Mouse (Mus musculus) midbrain, postnatal 0 days (tissue): Measurements from ENCODE around the gene Hspb7. TPM values are rescaled to one million over a fixed set of nuclear protein-coding genes. Genes with fewer than 3 reads are reported as not detected.
A peak's percentile ranks its signal among the peaks of the same experiment; 100 is the strongest.

Source experiments
- ATAC-seq: fragments of 200-750 bp; cut with Nextera tagmentation; 2 replicates; pipeline ENCODE4 v1.8.0; 2017; ENCODE audit warnings: moderate number of reproducible peaks, mild to moderate bottlenecking, moderate TSS enrichment, moderate library complexity; ENCODE audit not compliant: low FRiP score
- DNase-seq: peaks from one replicate; pipeline ENCODE4 v3.0.0-alpha.2; 2015; ENCODE audit warnings: low spot score
- H3K27ac ChIP-seq: fragments of 300-500 bp; sonication (generic); 2 replicates; pipeline ENCODE4 v1.5.1; 2014; ENCODE audit warnings: low read depth, mild to moderate bottlenecking, low read length, mixed read lengths
- H3K27me3 ChIP-seq: fragments of 300-500 bp; sonication (generic); 2 replicates; pipeline ENCODE4 v1.6.1; 2014; ENCODE audit warnings: low read length, control low read depth, mixed read lengths; ENCODE audit not compliant: insufficient read depth
- H3K36me3 ChIP-seq: fragments of 300-500 bp; sonication (generic); 2 replicates; pipeline ENCODE4 v1.6.1; 2014; ENCODE audit warnings: low read length, control low read depth, mixed read lengths; ENCODE audit not compliant: insufficient read depth
- H3K4me1 ChIP-seq: fragments of 300-500 bp; sonication (generic); 2 replicates; pipeline ENCODE4 v1.6.1; 2014; ENCODE audit warnings: mild to moderate bottlenecking, control low read depth, antibody characterized with exemption, low read length, mixed read lengths; ENCODE audit not compliant: insufficient read depth
- H3K4me2 ChIP-seq: fragments of 300-500 bp; sonication (generic); 2 replicates; pipeline ENCODE4 v1.6.1; 2014; ENCODE audit warnings: low read depth, mild to moderate bottlenecking, low read length, mixed read lengths; ENCODE audit not compliant: poor library complexity, severe bottlenecking
- H3K4me3 ChIP-seq: fragments of 300-500 bp; sonication (generic); 2 replicates; pipeline ENCODE4 v1.5.1; 2014; ENCODE audit warnings: low read depth, mild to moderate bottlenecking, low read length, moderate library complexity
- H3K9ac ChIP-seq: fragments of 300-500 bp; sonication (generic); replicated peaks from 2 replicates; pipeline ENCODE4 v1.6.1; 2014; ENCODE audit warnings: mild to moderate bottlenecking, low read length, moderate library complexity, mixed read lengths; ENCODE audit not compliant: poor library complexity, severe bottlenecking
- H3K9me3 ChIP-seq: fragments of 300-500 bp; sonication (generic); 2 replicates; pipeline ENCODE4 v1.6.1; 2016; ENCODE audit warnings: low read length, control low read depth
- CTCF ChIP-seq: IDR thresholded peaks from 2 replicates; pipeline ENCODE4 v1.5.1; 2016; ENCODE audit warnings: antibody characterized with exemption, mild to moderate bottlenecking
- WGBS: fragments of 180-500 bp; shearing (Covaris S2); extraction: QIAGEN DNeasy Blood & Tissue Kit; methylation state at CpG from one replicate; pipeline ENCODE4 v1.1.7; 2014; 5-methylcytosine and 5-hydroxymethylcytosine counted together
- polyA plus RNA-seq: library from polyadenylated mRNA; unstranded; fragments of >200 nt; fragmentation: Nextera tagmentation; extraction: Ambion mirVana; gene quantifications from 2 replicates; pipeline ENCODE4 v1.2.1, GENCODE M21; 2015
- total RNA-seq: library from RNA; depleted of rRNA; stranded (reverse); fragments of >200 nt; gene quantifications from 2 replicates; pipeline ENCODE4 v1.2.3, GENCODE M21; 2014

The Hspb7 gene
- total and polyA plus RNA-seq, 2 experiments from 2014 or later, result 0.05 to 0.12 TPM

- H3K36me3 ChIP-seq, result peaks cover 60% of the 10 kb centered on the region
- ATAC-seq, result no peak
- DNase-seq, result no peak
Measured at GRCm38 (mm10) chr4:141463472-141463871, 42.9 kb downstream of the Hspb7 start.

GRCm38 (mm10) chr4:141464722-141465121 lies 44.1 kb downstream of the Hspb7 start:
- Histone ChIP-seq H3K27me3 (no peaks in the 10 kb centered on the region), H3K9ac (no peak overlapping the region), H3K4me1 (no peaks in the 10 kb centered on the region), H3K27ac (no peak overlapping the region), H3K36me3 (peaks cover 72% of the 10 kb centered on the region), H3K9me3 (no peaks in the 10 kb centered on the region), H3K4me2 (no peak overlapping the region), H3K4me3 (no peak overlapping the region)
- TF ChIP-seq CTCF, result no peak; the same call in 1 of the 2 replicates
- no peak for DNase-seq
- no peak for ATAC-seq
- WGBS, result 78% methylated on average over 16 of the region's 16 CpGs

More at GRCm38 (mm10) chr4:141463472-141463871, 42.9 kb downstream of the Hspb7 start:
- no peaks in the 10 kb centered on the region for H3K9me3 ChIP-seq
- no peak overlapping the region for H3K27ac ChIP-seq
- no peak overlapping the region for H3K9ac ChIP-seq
- no peak overlapping the region for H3K4me2 ChIP-seq
- H3K27me3 ChIP-seq, result no peaks in the 10 kb centered on the region
- no peaks in the 10 kb centered on the region for H3K4me1 ChIP-seq
- 83% methylated on average over 14 of the region's 14 CpGs for WGBS
- H3K4me3 ChIP-seq, result no peak overlapping the region
- no peak for TF ChIP-seq CTCF

DNA sequence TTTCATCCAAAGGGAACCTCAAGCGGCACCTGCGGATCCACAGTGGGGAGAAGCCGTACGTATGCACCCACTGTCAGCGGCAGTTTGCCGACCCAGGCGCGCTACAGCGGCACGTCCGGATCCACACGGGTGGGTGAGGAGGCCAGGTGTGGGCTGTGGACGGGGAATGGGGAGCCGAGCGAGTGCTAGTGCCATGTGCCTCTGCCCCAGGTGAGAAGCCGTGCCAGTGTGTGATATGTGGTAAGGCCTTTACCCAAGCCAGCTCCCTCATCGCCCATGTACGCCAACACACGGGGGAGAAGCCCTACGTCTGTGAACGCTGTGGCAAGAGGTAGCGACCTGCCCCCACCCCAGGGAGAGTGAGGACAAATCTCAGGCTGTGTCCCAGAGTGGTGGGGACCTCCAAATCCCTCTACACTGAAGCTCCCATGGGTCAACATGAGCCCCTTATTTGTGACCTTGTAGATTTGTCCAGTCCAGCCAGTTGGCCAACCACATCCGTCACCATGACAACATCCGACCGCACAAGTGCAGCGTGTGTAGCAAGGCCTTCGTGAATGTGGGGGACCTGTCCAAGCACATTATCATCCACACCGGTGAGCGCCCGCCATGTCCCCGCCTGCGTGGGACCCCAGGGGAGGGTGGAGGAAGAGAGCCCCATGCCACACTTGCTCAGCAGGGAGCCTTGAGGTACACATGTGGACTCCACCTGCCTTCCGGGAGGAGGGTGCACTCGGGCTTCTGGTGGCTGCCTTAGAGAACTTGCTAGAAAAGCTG lies 45.1 kb downstream of the Hspb7 start:
- H3K4me3 ChIP-seq, result no peak overlapping the region
- 83% methylated on average over 34 of the region's 34 CpGs for WGBS
- H3K27me3 ChIP-seq, result no peaks in the 10 kb centered on the region
- no peak overlapping the region for H3K4me2 ChIP-seq
- no peaks in the 10 kb centered on the region for H3K4me1 ChIP-seq
- TF ChIP-seq CTCF, result no peak
- H3K9me3 ChIP-seq, result no peaks in the 10 kb centered on the region
- H3K27ac ChIP-seq, result no peak overlapping the region
- DNase-seq, result no peak
- peaks cover 78% of the 10 kb centered on the region for H3K36me3 ChIP-seq
- H3K9ac ChIP-seq, result no peak overlapping the region
- no peak for ATAC-seq

GRCm38 (mm10) chr4:141466289-141466795 lies 45.8 kb downstream of the Hspb7 start:
- TF ChIP-seq CTCF, result no peak
- no peak overlapping the region for H3K9ac ChIP-seq
- no peak overlapping the region for H3K4me2 ChIP-seq
- H3K9me3 ChIP-seq, result no peaks in the 10 kb centered on the region
- H3K27ac ChIP-seq, result no peak overlapping the region
- ATAC-seq, result no peak
- DNase-seq, result no peak
- 88% methylated on average over 16 of the region's 16 CpGs for WGBS
- H3K4me1 ChIP-seq, result no peaks in the 10 kb centered on the region
- H3K4me3 ChIP-seq, result no peak overlapping the region
- H3K36me3 ChIP-seq, result peaks cover 83% of the 10 kb centered on the region
- no peaks in the 10 kb centered on the region for H3K27me3 ChIP-seq

- WGBS, result 85% methylated on average over 15 of the region's 15 CpGs
- Histone ChIP-seq H3K4me1 (no peaks in the 10 kb centered on the region), H3K27me3 (no peaks in the 10 kb centered on the region), H3K9me3 (no peaks in the 10 kb centered on the region), H3K36me3 (peaks cover 87% of the 10 kb centered on the region), H3K9ac (no peak overlapping the region), H3K4me3 (no peak overlapping the region), H3K27ac (no peak overlapping the region), H3K4me2 (no peak overlapping the region)
- TF ChIP-seq CTCF, result peak; percentile 31
- DNase-seq (no peak), ATAC-seq (no peak)
Measured at GRCm38 (mm10) chr4:141466844-141467580, 46.4 kb downstream of the Hspb7 start.

DNA sequence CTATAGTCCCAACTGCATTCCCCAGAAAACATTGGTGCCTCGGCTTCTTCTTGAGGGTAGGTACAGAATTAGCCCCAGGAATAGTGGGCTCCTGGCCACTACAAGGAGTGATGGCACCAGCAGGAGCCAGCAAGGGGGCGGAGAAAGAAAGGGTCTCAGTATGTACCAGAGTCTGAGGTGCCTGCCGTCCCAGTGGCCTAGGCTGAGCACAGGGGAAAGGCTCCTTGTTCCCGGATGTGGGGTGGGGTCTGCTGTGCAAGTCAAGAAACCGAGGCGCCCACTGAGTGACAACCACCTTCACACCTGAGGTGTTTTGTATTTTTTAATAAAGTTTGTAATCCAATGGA lies 47.0 kb downstream of the Hspb7 start:
- no peak for ATAC-seq
- H3K4me2 ChIP-seq, result no peak overlapping the region
- H3K27me3 ChIP-seq, result no peaks in the 10 kb centered on the region
- DNase-seq, result no peak
- 82% methylated on average over 6 of the region's 6 CpGs for WGBS
- no peak overlapping the region for H3K9ac ChIP-seq
- H3K27ac ChIP-seq, result no peak overlapping the region
- no peaks in the 10 kb centered on the region for H3K9me3 ChIP-seq
- H3K4me1 ChIP-seq, result no peaks in the 10 kb centered on the region
- TF ChIP-seq CTCF, result no peak
- no peak overlapping the region for H3K4me3 ChIP-seq
- peaks cover 87% of the 10 kb centered on the region for H3K36me3 ChIP-seq
